Mouse (Mus musculus): ENCODE results near the gene Chchd3. TPM values are rescaled to one million over a fixed set of nuclear protein-coding genes. Genes with fewer than 3 reads are reported as not detected.

Gene Chchd3
- total RNA-seq, 1 experiment: 105 TPM

DNA sequence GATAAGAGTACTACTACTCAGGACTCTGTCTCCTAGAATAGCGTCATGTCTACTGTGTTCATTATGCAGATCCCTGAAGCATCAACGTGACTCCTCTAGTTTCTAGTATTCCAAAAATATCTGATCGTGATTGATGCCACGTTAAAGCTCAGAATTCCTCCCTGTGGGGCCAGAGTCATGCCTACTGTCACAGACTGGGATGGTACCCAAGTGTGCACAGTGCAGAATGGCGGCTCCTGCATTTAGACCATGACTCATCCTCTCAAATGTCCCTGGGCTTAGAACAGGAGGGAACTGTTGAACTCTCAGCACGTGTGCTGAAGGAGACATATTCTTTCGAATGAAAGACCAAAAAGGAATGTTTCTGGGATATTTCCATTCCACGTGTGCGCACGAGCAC lies 305.5 kb downstream of the Chchd3 start:
- no peak for TF ChIP-seq ZC3H11A (IDR thresholded peaks at IDR 0.05; ENCODE audit: borderline replicate concordance, low read depth, low read length)
- no peak for TF ChIP-seq MAFK (IDR thresholded peaks at IDR 0.05; ENCODE audit: insufficient read depth, low read depth, low read length)
- no peak for TF ChIP-seq ZNF384 (IDR thresholded peaks at IDR 0.05; ENCODE audit: low read depth, low read length)
- TF ChIP-seq HCFC1 (IDR thresholded peaks at IDR 0.05; ENCODE audit: borderline replicate concordance, insufficient read depth, low read length): no peak
- no peak for TF ChIP-seq CHD2 (IDR thresholded peaks at IDR 0.05; ENCODE audit: low read depth, low read length)
- no peak overlapping the region for H3K9ac ChIP-seq (ENCODE audit: insufficient read depth, low read depth, low read length, poor library complexity, severe bottlenecking)
- H3K4me3 ChIP-seq (ENCODE audit: insufficient read depth in 1 of 2, low read depth in 1 of 2, low read length in 2 of 2, poor library complexity in 1 of 2, severe bottlenecking in 1 of 2): no peak overlapping the region
- H3K36me3 ChIP-seq (ENCODE audit: control insufficient read depth, insufficient read depth, low read length, poor library complexity, severe bottlenecking): no peaks in the 10 kb centered on the region
- no peak overlapping the region for H3K27ac ChIP-seq (ENCODE audit: insufficient read depth, low read depth, low read length, poor library complexity, severe bottlenecking)
- H3K9me3 ChIP-seq (ENCODE audit: control insufficient read depth, insufficient read depth, low read depth, low read length): no peaks in the 10 kb centered on the region
- in situ Hi-C loops (cut with MboI; ENCODE audit: low sequenced_read_pairs in 2 of 2, unreplicated experiment in 2 of 2): no loop called here
- DNase-seq (ENCODE audit: low read depth, low spot score): no peak
- H3K4me1 ChIP-seq (ENCODE audit: control insufficient read depth in 2 of 2, insufficient read depth in 2 of 2, low read length in 2 of 2, poor library complexity in 1 of 2): no peaks in the 10 kb centered on the region

DNA sequence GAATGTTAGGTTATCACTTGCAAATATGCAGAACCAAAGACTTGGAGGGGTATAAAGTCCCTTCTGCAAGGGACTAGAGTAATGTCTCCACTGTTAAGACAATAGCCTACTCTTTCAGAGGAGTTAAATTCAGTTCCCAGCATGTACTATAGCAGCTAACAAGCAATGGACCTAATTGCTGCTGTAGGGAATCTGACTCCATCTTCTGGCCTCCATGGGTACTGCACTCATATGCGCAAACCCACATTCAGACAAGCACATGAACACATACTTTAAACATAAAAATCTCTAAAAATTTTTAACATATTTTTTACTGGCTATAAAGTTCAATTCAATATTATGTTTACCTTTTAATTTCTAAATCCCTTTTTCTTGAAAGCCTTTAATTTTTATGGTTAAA lies 310.2 kb downstream of the Chchd3 start:
- peak; percentile 25 for DNase-seq (ENCODE audit: low read depth, low spot score)
- TF ChIP-seq ZNF384 (IDR thresholded peaks at IDR 0.05; ENCODE audit: low read depth, low read length) (no peak), ZC3H11A (IDR thresholded peaks at IDR 0.05; ENCODE audit: borderline replicate concordance, low read depth, low read length) (peak; percentile 76)
- in situ Hi-C loops (cut with MboI; ENCODE audit: low sequenced_read_pairs in 2 of 2, unreplicated experiment in 2 of 2): no loop called here
- Histone ChIP-seq H3K9ac (ENCODE audit: insufficient read depth, low read depth, low read length, poor library complexity, severe bottlenecking) (no peak overlapping the region), H3K27ac (ENCODE audit: insufficient read depth, low read depth, low read length, poor library complexity, severe bottlenecking) (no peak overlapping the region), H3K9me3 (ENCODE audit: control insufficient read depth, insufficient read depth, low read depth, low read length) (no peaks in the 10 kb centered on the region), H3K36me3 (ENCODE audit: control insufficient read depth, insufficient read depth, low read length, poor library complexity, severe bottlenecking) (no peaks in the 10 kb centered on the region), H3K4me1 (ENCODE audit: control insufficient read depth in 2 of 2, insufficient read depth in 2 of 2, low read length in 2 of 2, poor library complexity in 1 of 2) (no peaks in the 10 kb centered on the region), H3K4me3 (ENCODE audit: insufficient read depth in 1 of 2, low read depth in 1 of 2, low read length in 2 of 2, poor library complexity in 1 of 2, severe bottlenecking in 1 of 2) (no peak overlapping the region)

DNA sequence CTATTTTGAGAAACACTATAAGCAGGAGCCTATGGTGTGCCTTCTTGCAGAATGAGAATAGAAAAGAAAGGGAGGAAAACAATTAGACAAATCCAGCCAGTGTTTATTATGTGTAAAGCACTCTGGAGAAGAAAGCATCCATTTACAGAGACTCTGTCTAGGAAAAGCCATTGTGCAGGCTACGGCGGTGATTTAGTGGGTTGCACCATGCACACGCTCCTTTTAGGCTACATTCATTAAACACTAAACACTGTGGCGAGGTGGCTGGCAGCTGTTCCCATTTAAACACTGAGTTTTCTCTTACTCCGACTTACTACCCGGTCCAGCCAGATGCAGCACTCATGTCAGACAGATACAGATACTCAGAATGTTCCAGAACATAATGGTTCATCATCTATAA lies 311.3 kb downstream of the Chchd3 start:
- no peaks in the 10 kb centered on the region for H3K36me3 ChIP-seq (ENCODE audit: control insufficient read depth, insufficient read depth, low read length, poor library complexity, severe bottlenecking)
- H3K4me1 ChIP-seq (ENCODE audit: control insufficient read depth in 2 of 2, insufficient read depth in 2 of 2, low read length in 2 of 2, poor library complexity in 1 of 2): no peaks in the 10 kb centered on the region
- H3K4me3 ChIP-seq (ENCODE audit: insufficient read depth in 1 of 2, low read depth in 1 of 2, low read length in 2 of 2, poor library complexity in 1 of 2, severe bottlenecking in 1 of 2): no peak overlapping the region
- TF ChIP-seq ZC3H11A (IDR thresholded peaks at IDR 0.05; ENCODE audit: borderline replicate concordance, low read depth, low read length) (no peak), CHD2 (IDR thresholded peaks at IDR 0.05; ENCODE audit: low read depth, low read length) (no peak)
- H3K27ac ChIP-seq (ENCODE audit: insufficient read depth, low read depth, low read length, poor library complexity, severe bottlenecking): no peak overlapping the region
- no peak for DNase-seq (ENCODE audit: low read depth, low spot score)
- in situ Hi-C loops (cut with MboI; ENCODE audit: low sequenced_read_pairs in 2 of 2, unreplicated experiment in 2 of 2): no loop called here
- no peaks in the 10 kb centered on the region for H3K9me3 ChIP-seq (ENCODE audit: control insufficient read depth, insufficient read depth, low read depth, low read length)
- no peak overlapping the region for H3K9ac ChIP-seq (ENCODE audit: insufficient read depth, low read depth, low read length, poor library complexity, severe bottlenecking)

DNA sequence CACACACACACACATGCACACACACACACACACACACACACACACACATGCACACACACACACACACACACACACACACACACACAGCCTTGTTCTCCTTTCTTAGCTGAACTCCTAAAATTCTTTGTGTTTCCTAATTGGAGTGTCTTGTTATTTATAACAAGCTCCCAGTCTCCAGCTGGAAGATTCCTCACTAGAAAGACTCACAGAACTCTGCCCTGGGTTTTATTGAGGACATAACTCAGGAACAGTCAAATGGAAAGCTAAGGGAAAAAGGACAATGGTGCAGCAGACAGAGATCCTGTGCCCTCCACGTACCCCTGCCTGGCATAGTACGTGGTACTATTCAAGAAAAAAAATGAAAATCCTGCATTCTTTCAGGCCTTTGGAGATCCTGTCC lies 312.7 kb downstream of the Chchd3 start:
- no peak overlapping the region for H3K4me3 ChIP-seq (ENCODE audit: insufficient read depth in 1 of 2, low read depth in 1 of 2, low read length in 2 of 2, poor library complexity in 1 of 2, severe bottlenecking in 1 of 2)
- TF ChIP-seq CHD2 (IDR thresholded peaks at IDR 0.05; ENCODE audit: low read depth, low read length): no peak
- no peak for TF ChIP-seq ZC3H11A (IDR thresholded peaks at IDR 0.05; ENCODE audit: borderline replicate concordance, low read depth, low read length)
- no peak for TF ChIP-seq HCFC1 (IDR thresholded peaks at IDR 0.05; ENCODE audit: borderline replicate concordance, insufficient read depth, low read length)
- no peak for TF ChIP-seq ZNF384 (IDR thresholded peaks at IDR 0.05; ENCODE audit: low read depth, low read length)
- TF ChIP-seq MAFK (IDR thresholded peaks at IDR 0.05; ENCODE audit: insufficient read depth, low read depth, low read length): no peak
- no peak overlapping the region for H3K27ac ChIP-seq (ENCODE audit: insufficient read depth, low read depth, low read length, poor library complexity, severe bottlenecking)
- no peaks in the 10 kb centered on the region for H3K9me3 ChIP-seq (ENCODE audit: control insufficient read depth, insufficient read depth, low read depth, low read length)
- in situ Hi-C loops (cut with MboI; ENCODE audit: low sequenced_read_pairs in 2 of 2, unreplicated experiment in 2 of 2): no loop called here
- H3K36me3 ChIP-seq (ENCODE audit: control insufficient read depth, insufficient read depth, low read length, poor library complexity, severe bottlenecking): no peaks in the 10 kb centered on the region
- no peak for DNase-seq (ENCODE audit: low read depth, low spot score)
- no peaks in the 10 kb centered on the region for H3K4me1 ChIP-seq (ENCODE audit: control insufficient read depth in 2 of 2, insufficient read depth in 2 of 2, low read length in 2 of 2, poor library complexity in 1 of 2)
- H3K9ac ChIP-seq (ENCODE audit: insufficient read depth, low read depth, low read length, poor library complexity, severe bottlenecking): no peak overlapping the region

Other genes with a start within 250 kb of the Chchd3 start
- 99.3 and 150 TPM in 2 replicates for gene Exoc4, start 188.8 kb upstream of the Chchd3 start, total RNA-seq (2012; rRNA removed)